Mouse (Mus musculus): Measurements from ENCODE around the gene Tor3a. TPM values are rescaled to one million over a fixed set of nuclear protein-coding genes. Genes with fewer than 3 reads are reported as not detected.

The Tor3a gene
- polyA plus RNA-seq, 1 experiment: 26.9 TPM

- Histone ChIP-seq H3K36me3 (ENCODE audit: control insufficient read depth, insufficient read depth, low read length, poor library complexity, severe bottlenecking) (peaks cover 19% of the 10 kb centered on the region), H3K9ac (ENCODE audit: low read depth, poor library complexity, severe bottlenecking) (no peak overlapping the region), H3K4me1 (ENCODE audit: control insufficient read depth, insufficient read depth, low read length) (peaks cover 1% of the 10 kb centered on the region), H3K27me3 (ENCODE audit: control insufficient read depth, insufficient read depth, low read length, poor library complexity, severe bottlenecking) (no peaks in the 10 kb centered on the region), H3K9me3 (replicated peaks; ENCODE audit: control insufficient read depth, insufficient read depth, low read length, poor library complexity, severe bottlenecking) (no peaks in the 10 kb centered on the region), H3K4me3 (ENCODE audit: low read depth, low read length) (no peak overlapping the region), H3K27ac (ENCODE audit: insufficient read depth, low read length) (no peak overlapping the region)
- TF ChIP-seq POLR2A (IDR thresholded peaks at IDR 0.05; ENCODE audit: insufficient read depth, low read length): no peak
- TF ChIP-seq CTCF (IDR thresholded peaks at IDR 0.05; ENCODE audit: low read depth, low read length): no peak
- no peak for TF ChIP-seq EP300 (IDR thresholded peaks at IDR 0.05; ENCODE audit: insufficient read depth, low read depth, low read length)
Observed at GRCm38 (mm10) chr1:156644780-156645523, 29.2 kb downstream of the Tor3a start.

- TF ChIP-seq EP300 (IDR thresholded peaks at IDR 0.05; ENCODE audit: insufficient read depth, low read depth, low read length) (no peak), CTCF (IDR thresholded peaks at IDR 0.05; ENCODE audit: low read depth, low read length) (no peak), POLR2A (IDR thresholded peaks at IDR 0.05; ENCODE audit: insufficient read depth, low read length) (no peak)
- Histone ChIP-seq H3K9me3 (replicated peaks; ENCODE audit: control insufficient read depth, insufficient read depth, low read length, poor library complexity, severe bottlenecking) (no peaks in the 10 kb centered on the region), H3K9ac (ENCODE audit: low read depth, poor library complexity, severe bottlenecking) (no peak overlapping the region), H3K4me1 (ENCODE audit: control insufficient read depth, insufficient read depth, low read length) (peaks cover under 1% of the 10 kb centered on the region), H3K36me3 (ENCODE audit: control insufficient read depth, insufficient read depth, low read length, poor library complexity, severe bottlenecking) (peaks cover 24% of the 10 kb centered on the region), H3K27ac (ENCODE audit: insufficient read depth, low read length) (no peak overlapping the region), H3K27me3 (ENCODE audit: control insufficient read depth, insufficient read depth, low read length, poor library complexity, severe bottlenecking) (no peaks in the 10 kb centered on the region), H3K4me3 (ENCODE audit: low read depth, low read length) (no peak overlapping the region)
Observed at GRCm38 (mm10) chr1:156644061-156644460, 30.1 kb downstream of the Tor3a start.

GRCm38 (mm10) chr1:156642813-156643212 is 31.3 kb downstream of the Tor3a start:
- no peaks in the 10 kb centered on the region for H3K9me3 ChIP-seq (replicated peaks; ENCODE audit: control insufficient read depth, insufficient read depth, low read length, poor library complexity, severe bottlenecking)
- H3K4me1 ChIP-seq (ENCODE audit: control insufficient read depth, insufficient read depth, low read length): no peaks in the 10 kb centered on the region
- H3K9ac ChIP-seq (ENCODE audit: low read depth, poor library complexity, severe bottlenecking): no peak overlapping the region
- H3K27me3 ChIP-seq (ENCODE audit: control insufficient read depth, insufficient read depth, low read length, poor library complexity, severe bottlenecking): no peaks in the 10 kb centered on the region
- TF ChIP-seq CTCF (IDR thresholded peaks at IDR 0.05; ENCODE audit: low read depth, low read length) (no peak), EP300 (IDR thresholded peaks at IDR 0.05; ENCODE audit: insufficient read depth, low read depth, low read length) (no peak)
- H3K36me3 ChIP-seq (ENCODE audit: control insufficient read depth, insufficient read depth, low read length, poor library complexity, severe bottlenecking): peaks cover 27% of the 10 kb centered on the region
- no peak overlapping the region for H3K4me3 ChIP-seq (ENCODE audit: low read depth, low read length)
- H3K27ac ChIP-seq (ENCODE audit: insufficient read depth, low read length): no peak overlapping the region; the same call in 1 of the 2 replicates

GRCm38 (mm10) chr1:156641808-156642207 is 32.3 kb downstream of the Tor3a start:
- H3K36me3 ChIP-seq (ENCODE audit: control insufficient read depth, insufficient read depth, low read length, poor library complexity, severe bottlenecking): peaks cover 31% of the 10 kb centered on the region
- no peak for TF ChIP-seq EP300 (IDR thresholded peaks at IDR 0.05; ENCODE audit: insufficient read depth, low read depth, low read length)
- TF ChIP-seq POLR2A (IDR thresholded peaks at IDR 0.05; ENCODE audit: insufficient read depth, low read length): no peak
- TF ChIP-seq CTCF (IDR thresholded peaks at IDR 0.05; ENCODE audit: low read depth, low read length): no peak

GRCm38 (mm10) chr1:156640577-156640976 is 33.6 kb downstream of the Tor3a start:
- H3K9me3 ChIP-seq (replicated peaks; ENCODE audit: control insufficient read depth, insufficient read depth, low read length, poor library complexity, severe bottlenecking): no peaks in the 10 kb centered on the region
- no peak overlapping the region for H3K27ac ChIP-seq (ENCODE audit: insufficient read depth, low read length)
- H3K27me3 ChIP-seq (ENCODE audit: control insufficient read depth, insufficient read depth, low read length, poor library complexity, severe bottlenecking): no peaks in the 10 kb centered on the region
- TF ChIP-seq POLR2A (IDR thresholded peaks at IDR 0.05; ENCODE audit: insufficient read depth, low read length) (no peak), CTCF (IDR thresholded peaks at IDR 0.05; ENCODE audit: low read depth, low read length) (no peak), EP300 (IDR thresholded peaks at IDR 0.05; ENCODE audit: insufficient read depth, low read depth, low read length) (no peak)
- H3K9ac ChIP-seq (ENCODE audit: low read depth, poor library complexity, severe bottlenecking): no peak overlapping the region
- H3K36me3 ChIP-seq (ENCODE audit: control insufficient read depth, insufficient read depth, low read length, poor library complexity, severe bottlenecking): peaks cover 37% of the 10 kb centered on the region
- no peak overlapping the region for H3K4me3 ChIP-seq (ENCODE audit: low read depth, low read length)
- H3K4me1 ChIP-seq (ENCODE audit: control insufficient read depth, insufficient read depth, low read length): no peaks in the 10 kb centered on the region

More at GRCm38 (mm10) chr1:156641808-156642207, 32.3 kb downstream of the Tor3a start:
- H3K27me3 ChIP-seq (ENCODE audit: control insufficient read depth, insufficient read depth, low read length, poor library complexity, severe bottlenecking): no peaks in the 10 kb centered on the region
- H3K4me3 ChIP-seq (ENCODE audit: low read depth, low read length): no peak overlapping the region
- H3K4me1 ChIP-seq (ENCODE audit: control insufficient read depth, insufficient read depth, low read length): no peaks in the 10 kb centered on the region
- H3K9me3 ChIP-seq (replicated peaks; ENCODE audit: control insufficient read depth, insufficient read depth, low read length, poor library complexity, severe bottlenecking): no peaks in the 10 kb centered on the region
- no peak overlapping the region for H3K9ac ChIP-seq (ENCODE audit: low read depth, poor library complexity, severe bottlenecking)
- no peak overlapping the region for H3K27ac ChIP-seq (ENCODE audit: insufficient read depth, low read length)

- Histone ChIP-seq H3K9ac (ENCODE audit: low read depth, poor library complexity, severe bottlenecking) (no peak overlapping the region), H3K4me1 (ENCODE audit: control insufficient read depth, insufficient read depth, low read length) (no peaks in the 10 kb centered on the region), H3K4me3 (ENCODE audit: low read depth, low read length) (no peak overlapping the region), H3K36me3 (ENCODE audit: control insufficient read depth, insufficient read depth, low read length, poor library complexity, severe bottlenecking) (peaks cover 45% of the 10 kb centered on the region), H3K27me3 (ENCODE audit: control insufficient read depth, insufficient read depth, low read length, poor library complexity, severe bottlenecking) (no peaks in the 10 kb centered on the region), H3K27ac (ENCODE audit: insufficient read depth, low read length) (no peak overlapping the region), H3K9me3 (replicated peaks; ENCODE audit: control insufficient read depth, insufficient read depth, low read length, poor library complexity, severe bottlenecking) (no peaks in the 10 kb centered on the region)
- no peak for TF ChIP-seq CTCF (IDR thresholded peaks at IDR 0.05; ENCODE audit: low read depth, low read length)
- TF ChIP-seq EP300 (IDR thresholded peaks at IDR 0.05; ENCODE audit: insufficient read depth, low read depth, low read length): no peak
Observed at GRCm38 (mm10) chr1:156639455-156639854, 34.7 kb downstream of the Tor3a start.

Measured in ES-Bruce4 (cell line).